Mouse (Mus musculus) lung, postnatal 25 days (tissue): ENCODE data around the gene Ccn5.

Source experiments
- DNase-seq: peaks from one replicate; pipeline ENCODE4 v3.0.0; 2022; ENCODE audit warnings: low spot score

Gene Ccn5

GRCm38 (mm10) chr2:163842043-163842442 lies 21.4 kb downstream of the Ccn5 start:
- DNase-seq, result peak; percentile 45

GRCm38 (mm10) chr2:163853461-163853901 lies 32.8 kb downstream of the Ccn5 start, which contains the start of gene Kcnk15:
Kcnk15 (plus strand) TSS chr2:163853651.
- no peak for DNase-seq

- DNase-seq, result no peak
Observed at GRCm38 (mm10) chr2:163857233-163857632, 36.6 kb downstream of the Ccn5 start.

GRCm38 (mm10) chr2:163858254-163858947 lies 37.7 kb downstream of the Ccn5 start:
- DNase-seq, result no peak

- DNase-seq, result no peak
Observed at GRCm38 (mm10) chr2:163865311-163865710, 44.6 kb downstream of the Ccn5 start.

GRCm38 (mm10) chr2:163866061-163866460 lies 45.4 kb downstream of the Ccn5 start:
- DNase-seq, result no peak

GRCm38 (mm10) chr2:163869783-163870182 lies 49.1 kb downstream of the Ccn5 start:
- DNase-seq, result no peak

- no peak for DNase-seq
Observed at GRCm38 (mm10) chr2:163871266-163871665, 50.6 kb downstream of the Ccn5 start.

- no peak for DNase-seq
Observed at GRCm38 (mm10) chr2:163871906-163872305, 51.2 kb downstream of the Ccn5 start.

GRCm38 (mm10) chr2:163874877-163875276 lies 54.2 kb downstream of the Ccn5 start:
- no peak for DNase-seq

GRCm38 (mm10) chr2:163875484-163875883 lies 54.8 kb downstream of the Ccn5 start:
- DNase-seq, result no peak

GRCm38 (mm10) chr2:163876830-163877498 lies 56.3 kb downstream of the Ccn5 start:
- no peak for DNase-seq

- DNase-seq, result peak; percentile 25
Observed at GRCm38 (mm10) chr2:163880891-163881290, 60.2 kb downstream of the Ccn5 start.
